Mouse (Mus musculus): ENCODE data around the gene Fam83g. TPM values are rescaled to one million over a fixed set of nuclear protein-coding genes. Genes with fewer than 3 reads are reported as not detected.

The Fam83g gene
- total RNA-seq, 2 experiments from 2014 or later, result 0.28 to 0.33 TPM

- H3K27ac ChIP-seq, result no peak overlapping the region
Measured at GRCm38 (mm10) chr11:61646499-61647039, 37.3 kb upstream of the Fam83g start.

GRCm38 (mm10) chr11:61647110-61647910 is 36.6 kb upstream of the Fam83g start:
- H3K27ac ChIP-seq, result no peak overlapping the region
- no peak for DNase-seq
- TF ChIP-seq CTCF (IDR thresholded peaks at IDR 0.05), result no peak
- intact Hi-C loops (cut with DNase I), result no loop called here
- H3K4me3 ChIP-seq, result no peak overlapping the region

More at GRCm38 (mm10) chr11:61646499-61647039, 37.3 kb upstream of the Fam83g start:
- no peak overlapping the region for H3K4me3 ChIP-seq
- TF ChIP-seq CTCF (IDR thresholded peaks at IDR 0.05), result no peak
- DNase-seq, result no peak
- intact Hi-C loops (cut with DNase I), result no loop called here

GRCm38 (mm10) chr11:61647956-61648748 is 35.7 kb upstream of the Fam83g start:
- H3K27ac ChIP-seq, result 0 out of 2 replicates have a peak overlapping the region, but pooled peaks have one; percentile 20
- intact Hi-C loops (cut with DNase I), result no loop called here
- no peak overlapping the region for H3K4me3 ChIP-seq
- DNase-seq, result peak; percentile 42
- TF ChIP-seq CTCF (IDR thresholded peaks at IDR 0.05), result no peak

GRCm38 (mm10) chr11:61648749-61649115 is 35.2 kb upstream of the Fam83g start:
- intact Hi-C loops (cut with DNase I), result no loop called here
- Histone ChIP-seq H3K27ac (no peak overlapping the region), H3K4me3 (no peak overlapping the region)
- DNase-seq, result no peak
- no peak for TF ChIP-seq CTCF (IDR thresholded peaks at IDR 0.05)

GRCm38 (mm10) chr11:61649163-61649580 is 34.7 kb upstream of the Fam83g start:
- H3K27ac ChIP-seq, result no peak overlapping the region
- no peak for DNase-seq
- TF ChIP-seq CTCF (IDR thresholded peaks at IDR 0.05), result no peak
- no peak overlapping the region for H3K4me3 ChIP-seq
- intact Hi-C loops (cut with DNase I), result no loop called here

- no peak overlapping the region for H3K4me3 ChIP-seq
- DNase-seq, result no peak
- intact Hi-C loops (cut with DNase I), result no loop called here
- TF ChIP-seq CTCF (IDR thresholded peaks at IDR 0.05), result no peak
- no peak overlapping the region for H3K27ac ChIP-seq
Measured at GRCm38 (mm10) chr11:61649626-61650025, 34.3 kb upstream of the Fam83g start.

GRCm38 (mm10) chr11:61650470-61651265 is 33.2 kb upstream of the Fam83g start:
- TF ChIP-seq CTCF (IDR thresholded peaks at IDR 0.05), result no peak
- Histone ChIP-seq H3K27ac (no peak overlapping the region), H3K4me3 (no peak overlapping the region)
- no peak for DNase-seq
- intact Hi-C loops (cut with DNase I), result no loop called here

GRCm38 (mm10) chr11:61652216-61652615 is 31.7 kb upstream of the Fam83g start:
- no peak for TF ChIP-seq CTCF (IDR thresholded peaks at IDR 0.05)
- intact Hi-C loops (cut with DNase I), result no loop called here
- DNase-seq, result no peak
- Histone ChIP-seq H3K4me3 (no peak overlapping the region), H3K27ac (peak overlapping the region; percentile 77)

GRCm38 (mm10) chr11:61652686-61653447 is 31.0 kb upstream of the Fam83g start, which contains the start of gene Grap:
TSS of gene Grap (plus strand) at chr11:61653265.
- Histone ChIP-seq H3K27ac (peak within 1 kb of the TSS; percentile 77), H3K4me3 (peak within 1 kb of the TSS; percentile 68)
- intact Hi-C loops (cut with DNase I), result no loop called here
- no peak for TF ChIP-seq CTCF (IDR thresholded peaks at IDR 0.05)
- DNase-seq, result no peak

GRCm38 (mm10) chr11:61653568-61653967 is 30.3 kb upstream of the Fam83g start:
- Histone ChIP-seq H3K4me3 (peak overlapping the region; percentile 68), H3K27ac (peak overlapping the region; percentile 77)
- DNase-seq, result no peak
- intact Hi-C loops (cut with DNase I), result no loop called here
- no peak for TF ChIP-seq CTCF (IDR thresholded peaks at IDR 0.05)

- no peak for TF ChIP-seq CTCF (IDR thresholded peaks at IDR 0.05)
- Histone ChIP-seq H3K27ac (no peak overlapping the region), H3K4me3 (peak overlapping the region; percentile 68)
- no peak for DNase-seq
- intact Hi-C loops (cut with DNase I), result no loop called here
Measured at GRCm38 (mm10) chr11:61654786-61655311, 29.0 kb upstream of the Fam83g start.

All from gastrocnemius, adult 2 months (tissue).